Mouse (Mus musculus) MEL (cell line): ENCODE results near the gene Frmd4b. TPM values are rescaled to one million over a fixed set of nuclear protein-coding genes. Genes with fewer than 3 reads are reported as not detected.

Experiments
- DNase-seq: peaks from one replicate; pipeline ENCODE4 v3.0.0; 2011; ENCODE audit warnings: low read depth, low spot score
- H3K27ac ChIP-seq: 2 replicates; pipeline ENCODE4 v1.5.1; 2012; ENCODE audit warnings: low read depth, mild to moderate bottlenecking, control low read depth, low read length, moderate library complexity; ENCODE audit not compliant: control insufficient read depth
- H3K27me3 ChIP-seq, 2 experiments: fragments of 150-350 bp in 1 of 2; sonication (generic) in 1 of 2; 2 replicates each; pipeline ENCODE4 v1.6.1; 2012; ENCODE audit warnings: low read length in 2 of 2, mild to moderate bottlenecking in 2 of 2, improper control_type of control experiment in 1 of 2, moderate library complexity in 1 of 2; ENCODE audit not compliant: insufficient read depth in 2 of 2, control insufficient read depth in 1 of 2
- H3K36me3 ChIP-seq, 2 experiments: 2 replicates each; pipeline ENCODE4 v1.6.1; 2012 to 2014; ENCODE audit warnings: low read length in 2 of 2, improper control_type of control experiment in 1 of 2, inconsistent platforms in 1 of 2, mild to moderate bottlenecking in 1 of 2; ENCODE audit not compliant: insufficient read depth in 2 of 2, control insufficient read depth in 1 of 2
- H3K4me1 ChIP-seq, 2 experiments: fragments of 150-350 bp in 1 of 2; sonication (generic) in 1 of 2; 2 replicates each; pipeline ENCODE4 v1.6.1; 2012; ENCODE audit warnings: low read length in 2 of 2, improper control_type of control experiment in 1 of 2, mild to moderate bottlenecking in 1 of 2; ENCODE audit not compliant: insufficient read depth in 2 of 2, control insufficient read depth in 1 of 2
- H3K4me3 ChIP-seq, 2 experiments: fragments of 150-350 bp in 1 of 2; sonication (generic) in 1 of 2; 2 replicates each; pipeline ENCODE4 v1.5.1; 2012; ENCODE audit warnings: low read depth in 2 of 2, low read length in 2 of 2, mild to moderate bottlenecking in 2 of 2, moderate library complexity in 2 of 2, control low read depth in 1 of 2, improper control_type of control experiment in 1 of 2; ENCODE audit not compliant: control insufficient read depth in 1 of 2, insufficient read depth in 1 of 2
- H3K79me2 ChIP-seq: 2 replicates; pipeline ENCODE4 v1.6.1; 2012; ENCODE audit warnings: mild to moderate bottlenecking, low read length, moderate library complexity; ENCODE audit not compliant: control insufficient read depth, poor library complexity, insufficient read depth
- H3K9ac ChIP-seq: 2 replicates; pipeline ENCODE4 v1.6.1; 2012; ENCODE audit warnings: low read depth, mild to moderate bottlenecking, control low read depth, low read length, moderate library complexity; ENCODE audit not compliant: control insufficient read depth, poor library complexity, severe bottlenecking
- H3K9me3 ChIP-seq: fragments of 150-350 bp; sonication (generic); replicated peaks from 2 replicates; pipeline ENCODE4 v1.6.1; 2012; ENCODE audit warnings: mild to moderate bottlenecking, low read length, improper control_type of control experiment, moderate library complexity; ENCODE audit not compliant: insufficient read depth
- BHLHE40 ChIP-seq: IDR thresholded peaks from 2 replicates; pipeline ENCODE4 v1.6.1; 2012; ENCODE audit warnings: low read depth, mild to moderate bottlenecking, inconsistent platforms, low read length, improper control_type of control experiment, borderline replicate concordance
- CHD2 ChIP-seq: IDR thresholded peaks from 2 replicates; pipeline ENCODE4 v1.6.1; 2011; ENCODE audit warnings: low read length, improper control_type of control experiment
- ETS1 ChIP-seq: IDR thresholded peaks from 2 replicates; pipeline ENCODE4 v1.6.1; 2012; ENCODE audit warnings: low read depth, mild to moderate bottlenecking, inconsistent platforms, low read length, improper control_type of control experiment, moderate library complexity
- GATA1 ChIP-seq: IDR thresholded peaks from 2 replicates; pipeline ENCODE4 v1.6.1; 2011; ENCODE audit warnings: low read depth, low read length, improper control_type of control experiment
- MAX ChIP-seq: IDR thresholded peaks from 2 replicates; pipeline ENCODE4 v1.6.1; 2011; ENCODE audit warnings: low read length, improper control_type of control experiment
- MXI1 ChIP-seq: IDR thresholded peaks from 2 replicates; pipeline ENCODE4 v1.6.1; 2011; ENCODE audit warnings: mild to moderate bottlenecking, low read depth, low read length, improper control_type of control experiment
- NRF1 ChIP-seq: IDR thresholded peaks from 2 replicates; pipeline ENCODE4 v1.6.1; 2014; ENCODE audit warnings: low read depth, mild to moderate bottlenecking, inconsistent platforms, low read length, improper control_type of control experiment, moderate library complexity; ENCODE audit not compliant: poor library complexity, insufficient read depth, severe bottlenecking
- POLR2AphosphoS5 ChIP-seq: IDR thresholded peaks from 2 replicates; pipeline ENCODE4 v1.6.1; 2012; ENCODE audit warnings: low read depth, borderline replicate concordance, mild to moderate bottlenecking, inconsistent platforms, low read length, moderate library complexity, mixed read lengths
- RAD21 ChIP-seq: IDR thresholded peaks from 2 replicates; pipeline ENCODE4 v1.6.1; 2011; ENCODE audit warnings: mild to moderate bottlenecking, low read depth, low read length, improper control_type of control experiment
- TAL1 ChIP-seq: IDR thresholded peaks from 2 replicates; pipeline ENCODE4 v1.6.1; 2012; ENCODE audit warnings: mild to moderate bottlenecking, inconsistent platforms, low read length, moderate library complexity, mixed read lengths
- TCF12 ChIP-seq: IDR thresholded peaks from 2 replicates; pipeline ENCODE4 v1.6.1; 2014; ENCODE audit warnings: low read depth, mild to moderate bottlenecking, inconsistent platforms, low read length, improper control_type of control experiment, moderate library complexity
- UBTF ChIP-seq: IDR thresholded peaks from 2 replicates; pipeline ENCODE4 v1.6.1; 2012; ENCODE audit warnings: low read depth, mild to moderate bottlenecking, inconsistent platforms, low read length, improper control_type of control experiment, moderate library complexity, borderline replicate concordance; ENCODE audit not compliant: insufficient read depth
- USF1 ChIP-seq: IDR thresholded peaks from 2 replicates; pipeline ENCODE4 v1.6.1; 2014; ENCODE audit warnings: low read depth, mild to moderate bottlenecking, inconsistent platforms, low read length, improper control_type of control experiment, moderate library complexity
- ZMIZ1 ChIP-seq: IDR thresholded peaks from 2 replicates; pipeline ENCODE4 v1.6.1; 2012; ENCODE audit warnings: low read depth, mild to moderate bottlenecking, inconsistent platforms, low read length, improper control_type of control experiment, moderate library complexity
- ZNF384 ChIP-seq: IDR thresholded peaks from 2 replicates; pipeline ENCODE4 v1.6.1; 2012; ENCODE audit warnings: low read depth, mild to moderate bottlenecking, inconsistent platforms, low read length, improper control_type of control experiment
- polyA plus RNA-seq, 2 experiments: library from polyadenylated mRNA; stranded (reverse) in 1 of 2; unstranded in 1 of 2; fragments of >175 nt in 1 of 2; fragments of >200 nt in 1 of 2; gene quantifications; 2 replicates each; pipeline versions ENCODE4 v1.2.1 to v1.2.4; 2012; ENCODE audit warnings: low replicate concordance in 2 of 2, low read depth in 1 of 2; ENCODE audit not compliant: insufficient read length in 2 of 2, insufficient read depth in 1 of 2, missing spikeins in 1 of 2
- total RNA-seq: library from RNA; depleted of rRNA; stranded (reverse); fragments of 300-350 nt; gene quantifications from 2 replicates; pipeline ENCODE4 v1.2.3, GENCODE M21; 2012

Frmd4b gene
- total and polyA plus RNA-seq, 3 experiments, result 0.18 TPM; not detected in 2

- no peak overlapping the region for H3K27ac ChIP-seq
- H3K27me3 ChIP-seq, result no peaks in the 10 kb centered on the region; a peak in 1 of 4 replicates
- no peaks in the 10 kb centered on the region for H3K36me3 ChIP-seq
- no peak overlapping the region for H3K4me3 ChIP-seq
- no peaks in the 10 kb centered on the region for H3K9me3 ChIP-seq
- H3K79me2 ChIP-seq, result no peaks in the 10 kb centered on the region
- H3K9ac ChIP-seq, result no peak overlapping the region
- no peak for TF ChIP-seq NRF1
- TF ChIP-seq ZMIZ1, result no peak
- TF ChIP-seq USF1, result no peak
- no peak for TF ChIP-seq TAL1
- TF ChIP-seq GATA1, result no peak
- TF ChIP-seq RAD21, result no peak
- no peak for TF ChIP-seq MAX
- no peak for TF ChIP-seq MXI1
- TF ChIP-seq ETS1, result no peak
- no peak for DNase-seq
- H3K4me1 ChIP-seq, result no peaks in the 10 kb centered on the region
Measured at GRCm38 (mm10) chr6:97305491-97305890, 311.9 kb downstream of the Frmd4b start.

GRCm38 (mm10) chr6:97305010-97305409 is 312.3 kb downstream of the Frmd4b start:
- no peak for DNase-seq
- H3K9ac ChIP-seq, result no peak overlapping the region
- H3K4me1 ChIP-seq, result no peaks in the 10 kb centered on the region
- no peaks in the 10 kb centered on the region for H3K9me3 ChIP-seq
- H3K27me3 ChIP-seq, result no peaks in the 10 kb centered on the region; a peak in 1 of 4 replicates
- no peak overlapping the region for H3K27ac ChIP-seq
- H3K36me3 ChIP-seq, result no peaks in the 10 kb centered on the region
- TF ChIP-seq ZMIZ1 (no peak), POLR2AphosphoS5 (no peak), MAX (no peak), USF1 (no peak), MXI1 (no peak), UBTF (no peak)
- no peak overlapping the region for H3K4me3 ChIP-seq
- no peaks in the 10 kb centered on the region for H3K79me2 ChIP-seq

GRCm38 (mm10) chr6:97303277-97304109 is 313.8 kb downstream of the Frmd4b start:
- Histone ChIP-seq H3K36me3 (no peaks in the 10 kb centered on the region), H3K9me3 (no peaks in the 10 kb centered on the region), H3K9ac (no peak overlapping the region), H3K27ac (no peak overlapping the region), H3K27me3 (no peaks in the 10 kb centered on the region; a peak in 1 of 4 replicates), H3K79me2 (no peaks in the 10 kb centered on the region), H3K4me3 (no peak overlapping the region), H3K4me1 (no peaks in the 10 kb centered on the region)
- no peak for TF ChIP-seq ZNF384
- TF ChIP-seq CHD2, result no peak
- TF ChIP-seq TCF12, result no peak
- no peak for TF ChIP-seq BHLHE40
- TF ChIP-seq ETS1, result no peak
- DNase-seq, result no peak
